Mouse (Mus musculus) heart, adult 10 weeks (tissue): ENCODE data around the gene Pik3c2a. TPM values are rescaled to one million over a fixed set of nuclear protein-coding genes. Genes with fewer than 3 reads are reported as not detected.

ENCODE experiments used
- polyA plus RNA-seq: library from polyadenylated mRNA; stranded (reverse); fragments of 350-450 nt; fragmentation: Illumina TruSeq; extraction: RNeasy Lipid Tissue Mini Kit (QIAGEN cat#74804); gene quantifications from one replicate; pipeline ENCODE4 v1.2.3, GENCODE M21; 2014; ENCODE audit warnings: low read depth, low replicate concordance

Pik3c2a gene
- polyA plus RNA-seq, result 9.1 TPM

DNA sequence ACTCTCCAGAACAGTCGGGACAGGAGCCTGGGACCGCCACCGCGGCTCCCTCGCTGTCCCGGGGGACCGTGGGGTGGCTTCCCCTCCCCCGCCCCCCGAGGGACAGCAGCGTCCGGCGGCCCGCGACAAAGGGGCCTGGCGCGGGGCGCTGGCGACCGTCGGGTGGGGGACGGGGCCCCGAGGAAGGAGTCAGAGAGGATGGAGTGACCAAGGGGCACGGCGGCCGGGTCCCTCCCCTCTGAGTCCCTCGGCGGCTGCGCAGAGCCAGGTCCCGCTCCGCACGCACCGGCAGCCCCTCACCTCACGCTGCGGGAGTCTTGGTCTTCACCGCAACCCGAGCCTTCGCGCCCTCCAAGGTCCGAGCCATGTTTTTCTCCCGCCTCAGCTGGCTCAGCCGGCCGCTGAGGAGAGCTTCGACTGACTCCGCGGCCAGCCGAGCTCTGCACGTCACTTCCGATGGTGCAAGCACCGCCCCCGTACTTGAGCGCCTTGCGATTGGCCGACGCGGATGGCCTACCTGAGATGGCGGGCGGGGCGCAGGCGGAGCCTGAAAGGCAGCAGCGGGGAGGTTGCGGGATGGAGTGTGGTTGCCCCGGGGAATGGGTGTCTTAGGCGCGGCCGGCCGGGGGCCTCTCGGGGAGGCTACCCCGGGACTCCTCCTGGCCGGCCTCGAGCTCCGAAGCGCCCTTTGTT is at the start of gene Pik3c2a:
Pik3c2a (minus strand) TSS at position 446 of the 693 bp plus-strand sequence.

DNA sequence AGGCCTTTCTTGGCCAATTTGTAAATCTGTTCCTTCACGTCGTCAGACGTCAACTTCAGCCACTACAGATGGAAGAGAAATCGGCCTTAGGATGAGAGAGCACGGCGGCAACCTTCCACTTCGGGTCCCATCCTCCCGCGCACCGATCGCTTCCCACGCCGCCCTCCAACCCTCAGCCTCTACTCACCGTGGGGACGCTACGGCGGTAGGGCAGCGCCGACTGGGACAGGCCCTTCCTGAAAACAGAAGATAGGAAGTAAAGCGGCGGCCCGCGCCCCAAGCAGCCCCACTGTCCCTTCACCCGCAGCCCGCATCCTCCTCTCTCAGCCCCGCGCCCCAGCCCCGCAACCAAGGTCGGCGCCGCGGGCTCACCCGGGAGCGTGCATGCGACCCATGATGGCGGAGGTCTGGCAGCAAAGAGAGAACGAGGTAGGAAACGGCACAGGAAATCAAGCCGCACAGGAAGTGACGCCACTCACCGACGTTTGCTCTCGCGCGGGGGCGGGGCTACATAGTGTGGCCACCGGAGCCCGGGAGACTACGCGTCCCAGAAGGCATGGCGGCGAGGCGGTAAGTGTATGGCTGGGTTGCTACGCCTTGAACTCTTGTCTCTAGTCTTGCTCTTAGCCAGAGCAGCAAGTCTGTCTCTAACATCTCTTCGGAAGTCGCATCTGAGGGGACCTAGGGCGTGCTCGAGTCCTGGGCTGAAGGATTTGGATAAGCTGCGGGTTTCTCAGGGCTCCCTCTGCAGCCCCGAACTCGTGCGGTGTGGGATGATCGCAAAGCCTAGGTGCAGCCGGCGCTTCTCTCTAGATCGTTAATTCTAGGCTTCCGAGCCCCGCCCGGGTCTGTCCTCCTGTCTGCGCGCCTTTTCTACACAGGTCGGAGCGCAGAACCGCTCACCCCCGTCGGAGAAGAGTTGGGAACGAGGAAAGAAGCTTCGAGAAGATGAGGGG is 109.3 kb downstream of the Pik3c2a start, which contains the start of gene Rps13:
Rps13 (minus strand) TSS at position 483 of the 956 bp plus-strand sequence.

DNA sequence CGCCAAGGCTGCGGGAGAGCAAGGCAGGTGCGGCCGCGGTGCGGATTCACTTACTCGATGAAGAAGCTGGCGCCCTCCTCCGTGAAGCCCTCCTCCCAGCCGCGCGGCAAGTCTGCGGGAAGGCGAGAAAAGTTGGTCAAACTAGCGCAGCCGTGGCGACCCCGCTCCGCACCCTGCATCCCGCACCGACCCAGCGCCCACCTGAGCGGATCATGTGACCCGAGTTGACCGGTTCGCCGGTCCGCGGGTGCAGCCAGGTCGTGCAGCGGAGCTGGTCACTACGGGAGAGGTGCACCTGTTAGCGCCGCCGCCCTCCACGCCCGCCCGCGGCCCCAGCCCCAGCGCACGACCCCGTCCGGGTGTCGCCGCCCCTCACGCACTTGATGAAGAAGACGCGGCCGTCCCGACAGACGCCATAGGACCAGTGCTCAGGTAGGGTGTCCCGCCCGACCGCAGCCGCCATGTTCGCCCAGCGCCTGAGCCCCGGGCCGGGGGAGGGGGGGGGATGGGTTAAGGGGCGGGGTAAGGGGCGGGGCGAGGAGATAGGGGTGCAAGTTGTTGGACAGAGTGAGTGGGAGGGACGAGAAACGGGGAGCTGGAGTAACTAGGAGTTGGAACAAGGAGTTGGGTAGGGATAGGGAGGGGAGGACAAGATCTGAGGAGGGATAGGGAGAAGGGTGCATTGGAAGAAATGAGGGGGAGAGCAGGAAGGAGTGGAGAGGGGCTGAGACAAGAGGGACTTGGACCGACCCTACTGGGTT is 135.2 kb downstream of the Pik3c2a start, which contains the start of gene Plekha7:
Plekha7 (minus strand) TSS at position 506 of the 761 bp plus-strand sequence.

Other genes with a start within 250 kb of the Pik3c2a start
- 11.5 TPM for gene Plekha7, start 135.1 kb downstream of the Pik3c2a start, polyA plus RNA-seq
- gene Rps13, start 109.3 kb downstream of the Pik3c2a start, polyA plus RNA-seq, result 673 TPM
- 10.7 TPM for gene Nucb2, start 60.9 kb upstream of the Pik3c2a start, polyA plus RNA-seq